Mouse (Mus musculus) lung, adult 2 months (tissue): ENCODE data around the gene Fam160a1.

Experiments used
- CTCF ChIP-seq: fragments of 200-500 bp; IDR thresholded peaks from 2 replicates; pipeline ENCODE4 v1.5.1; 2011; ENCODE audit warnings: mild to moderate bottlenecking, low read length, control low read depth; ENCODE audit not compliant: insufficient read depth
- POLR2A ChIP-seq: fragments of 200-500 bp; IDR thresholded peaks from 2 replicates; pipeline ENCODE4 v1.6.1; 2011; ENCODE audit warnings: low read depth, mild to moderate bottlenecking, control low read depth, low read length, borderline replicate concordance; ENCODE audit errors: extremely low read depth

DNA sequence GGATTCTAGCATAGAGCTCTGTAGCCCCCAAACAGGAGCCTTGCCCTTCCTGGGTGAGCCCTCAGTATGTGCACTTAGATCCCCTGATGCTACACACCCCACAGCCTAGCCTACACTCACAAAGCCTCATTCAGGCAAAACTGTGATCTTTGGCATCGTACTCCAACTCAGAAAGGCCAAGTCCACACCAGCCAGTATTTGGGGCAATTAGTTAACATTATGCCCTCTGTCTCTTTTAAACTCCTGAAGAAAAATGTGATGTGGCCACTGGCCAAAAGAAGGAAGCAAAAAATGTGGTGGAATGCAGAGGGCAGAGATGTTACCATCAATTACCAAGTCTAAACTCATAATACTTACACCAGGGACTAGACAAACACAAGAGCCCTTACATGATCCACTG lies 14.7 kb upstream of the Fam160a1 start:
- TF ChIP-seq CTCF (no peak), POLR2A (no peak)
